Mouse (Mus musculus): ENCODE measurements around the gene Tmem131l.
A peak's percentile ranks its signal among the peaks of the same experiment; 100 is the strongest.
"Not testable (repeated sequence)": the region's sequence is repeated elsewhere in the genome, so short reads cannot be mapped to it uniquely, and the experiment has no call there.

Tmem131l gene

GRCm38 (mm10) chr3:83915768-83916496, 124.0 kb downstream of the Tmem131l start:
- DNase-seq (ENCODE audit: low read depth, low spot score) = peak; percentile 31

- no peak for DNase-seq (ENCODE audit: low read depth, low spot score)
These were observed 124.9 kb downstream of the Tmem131l start for GRCm38 (mm10) chr3:83915102-83915501.

- no peak for DNase-seq (ENCODE audit: low read depth, low spot score)
These were observed 129.3 kb downstream of the Tmem131l start for GRCm38 (mm10) chr3:83910707-83911106.

GRCm38 (mm10) chr3:83906185-83906584, 133.8 kb downstream of the Tmem131l start:
- DNase-seq (ENCODE audit: low read depth, low spot score) = no peak

GRCm38 (mm10) chr3:83905161-83905560, 134.8 kb downstream of the Tmem131l start:
- DNase-seq (ENCODE audit: low read depth, low spot score) = no peak

- no peak for DNase-seq (ENCODE audit: low read depth, low spot score)
These were observed 135.6 kb downstream of the Tmem131l start for GRCm38 (mm10) chr3:83904176-83904958.

GRCm38 (mm10) chr3:83902943-83903342, 137.0 kb downstream of the Tmem131l start:
- no peak for DNase-seq (ENCODE audit: low read depth, low spot score)

GRCm38 (mm10) chr3:83902459-83902858, 137.5 kb downstream of the Tmem131l start:
- DNase-seq (ENCODE audit: low read depth, low spot score) = no peak

- no peak for DNase-seq (ENCODE audit: low read depth, low spot score)
These were observed 139.1 kb downstream of the Tmem131l start for GRCm38 (mm10) chr3:83900756-83901373.

GRCm38 (mm10) chr3:83899556-83899955, 140.4 kb downstream of the Tmem131l start:
- peak; percentile 50 for DNase-seq (ENCODE audit: low read depth, low spot score)

- no peak for DNase-seq (ENCODE audit: low read depth, low spot score)
These were observed 141.7 kb downstream of the Tmem131l start for GRCm38 (mm10) chr3:83898246-83898645.

- DNase-seq (ENCODE audit: low read depth, low spot score) = no peak
These were observed 144.2 kb downstream of the Tmem131l start for GRCm38 (mm10) chr3:83895811-83896210.

- DNase-seq (ENCODE audit: low read depth, low spot score) = no peak
These were observed 144.9 kb downstream of the Tmem131l start for GRCm38 (mm10) chr3:83895111-83895510.

- no peak for DNase-seq (ENCODE audit: low read depth, low spot score)
These were observed 154.8 kb downstream of the Tmem131l start for GRCm38 (mm10) chr3:83885163-83885562.

GRCm38 (mm10) chr3:83879261-83880050, 160.5 kb downstream of the Tmem131l start:
- DNase-seq (ENCODE audit: low read depth, low spot score) = not testable (repeated sequence)

GRCm38 (mm10) chr3:83878801-83879200, 161.2 kb downstream of the Tmem131l start:
- no peak for DNase-seq (ENCODE audit: low read depth, low spot score)

GRCm38 (mm10) chr3:83876299-83876698, 163.7 kb downstream of the Tmem131l start:
- no peak for DNase-seq (ENCODE audit: low read depth, low spot score)

GRCm38 (mm10) chr3:83875078-83875477, 164.9 kb downstream of the Tmem131l start:
- not testable (repeated sequence) for DNase-seq (ENCODE audit: low read depth, low spot score)

- not testable (repeated sequence) for DNase-seq (ENCODE audit: low read depth, low spot score)
These were observed 167.1 kb downstream of the Tmem131l start for GRCm38 (mm10) chr3:83872853-83873252.

GRCm38 (mm10) chr3:83871962-83872361, 168.0 kb downstream of the Tmem131l start:
- DNase-seq (ENCODE audit: low read depth, low spot score) = not testable (repeated sequence)

GRCm38 (mm10) chr3:83871559-83871958, 168.4 kb downstream of the Tmem131l start:
- DNase-seq (ENCODE audit: low read depth, low spot score) = not testable (repeated sequence)
